Mouse (Mus musculus) heart, embryonic 16.5 days (tissue): Measurements from ENCODE around the gene Timm8b. TPM values are rescaled to one million over a fixed set of nuclear protein-coding genes. Genes with fewer than 3 reads are reported as not detected.
A peak's percentile ranks its signal among the peaks of the same experiment; 100 is the strongest.

Experiments
- ATAC-seq: fragments of 200-750 bp; cut with Nextera tagmentation; replicated peaks from 2 replicates; pipeline ENCODE4 v1.8.0; 2017; ENCODE audit warnings: moderate number of reproducible peaks; ENCODE audit not compliant: insufficient read depth, low FRiP score; ENCODE audit errors: extremely low read depth
- H3K27ac ChIP-seq: fragments of 300-500 bp; sonication (generic); 2 replicates; pipeline ENCODE4 v1.5.1; 2014; ENCODE audit warnings: mild to moderate bottlenecking, low read length, control low read depth, moderate library complexity
- H3K27me3 ChIP-seq: fragments of 300-500 bp; sonication (generic); 2 replicates; pipeline ENCODE4 v1.6.1; 2014; ENCODE audit warnings: low read length, mixed read lengths; ENCODE audit not compliant: control insufficient read depth, insufficient read depth
- H3K36me3 ChIP-seq: fragments of 300-500 bp; sonication (generic); 2 replicates; pipeline ENCODE4 v1.6.1; 2014; ENCODE audit not compliant: control insufficient read depth, insufficient read depth
- H3K4me1 ChIP-seq: fragments of 300-500 bp; sonication (generic); 2 replicates; pipeline ENCODE4 v1.6.1; 2014; ENCODE audit warnings: low read length, mixed read lengths; ENCODE audit not compliant: control insufficient read depth, insufficient read depth
- H3K4me2 ChIP-seq: fragments of 300-500 bp; sonication (generic); 2 replicates; pipeline ENCODE4 v1.6.1; 2014; ENCODE audit warnings: low read depth, mild to moderate bottlenecking, control low read depth, low read length
- H3K4me3 ChIP-seq: fragments of 300-500 bp; sonication (generic); 2 replicates; pipeline ENCODE4 v1.5.1; 2014; ENCODE audit warnings: mild to moderate bottlenecking, control low read depth, low read length
- H3K9ac ChIP-seq: fragments of 300-500 bp; sonication (generic); 2 replicates; pipeline ENCODE4 v1.6.1; 2014; ENCODE audit warnings: low read length, control low read depth
- H3K9me3 ChIP-seq: fragments of 300-500 bp; sonication (generic); replicated peaks from 2 replicates; pipeline ENCODE4 v1.6.1; 2016; ENCODE audit warnings: low read length; ENCODE audit not compliant: control insufficient read depth
- WGBS: fragments of 180-500 bp; shearing (Covaris S2); extraction: QIAGEN DNeasy Blood & Tissue Kit; methylation state at CpG from one replicate; pipeline ENCODE4 v1.1.7; 2014; 5-methylcytosine and 5-hydroxymethylcytosine counted together
- polyA plus RNA-seq: library from polyadenylated mRNA; unstranded; fragments of >200 nt; fragmentation: Nextera tagmentation; extraction: Ambion mirVana; gene quantifications from 2 replicates; pipeline ENCODE4 v1.2.1, GENCODE M21; 2015

Timm8b gene
- polyA plus RNA-seq, 1 experiment from 2014 or later = 261 TPM

DNA sequence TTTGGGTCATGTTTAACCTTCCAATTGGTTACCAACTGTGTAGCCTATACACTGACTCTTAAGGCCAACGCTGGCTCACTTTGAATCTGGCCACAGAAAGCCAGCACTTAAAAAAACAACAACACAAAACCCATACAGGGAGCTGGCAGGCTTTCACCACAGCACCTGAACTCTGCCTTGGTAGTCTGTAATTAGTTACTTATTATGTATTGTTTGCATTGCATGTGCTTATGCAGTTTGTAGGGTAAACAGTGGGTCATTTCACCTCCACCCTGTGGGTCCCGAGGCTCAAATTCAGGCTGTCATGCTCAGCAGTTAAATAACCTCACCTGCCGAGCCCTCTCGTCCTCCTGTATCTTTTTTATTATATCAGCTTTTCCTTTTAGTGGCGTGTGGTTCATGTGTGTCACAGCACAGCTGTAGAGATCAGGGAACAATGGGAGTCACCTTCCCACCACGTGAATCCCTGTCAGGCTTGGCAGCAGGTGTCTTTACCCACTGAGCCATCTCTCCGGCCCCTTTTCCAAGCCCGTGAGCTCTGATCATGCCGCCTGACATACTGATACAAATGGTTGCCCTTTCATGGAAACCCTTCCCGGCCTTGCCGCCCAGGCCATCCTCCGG, 8.8 kb upstream of the Timm8b start:
- H3K4me3 ChIP-seq = no peak overlapping the region
- H3K27me3 ChIP-seq = no peaks in the 10 kb centered on the region
- ATAC-seq = no peak
- H3K4me1 ChIP-seq = no peaks in the 10 kb centered on the region
- WGBS = 74% methylated on average over 12 of the region's 12 CpGs
- no peak overlapping the region for H3K27ac ChIP-seq
- H3K9me3 ChIP-seq = no peaks in the 10 kb centered on the region
- no peak overlapping the region for H3K9ac ChIP-seq
- H3K4me2 ChIP-seq = no peak overlapping the region
- peaks cover 44% of the 10 kb centered on the region for H3K36me3 ChIP-seq

DNA sequence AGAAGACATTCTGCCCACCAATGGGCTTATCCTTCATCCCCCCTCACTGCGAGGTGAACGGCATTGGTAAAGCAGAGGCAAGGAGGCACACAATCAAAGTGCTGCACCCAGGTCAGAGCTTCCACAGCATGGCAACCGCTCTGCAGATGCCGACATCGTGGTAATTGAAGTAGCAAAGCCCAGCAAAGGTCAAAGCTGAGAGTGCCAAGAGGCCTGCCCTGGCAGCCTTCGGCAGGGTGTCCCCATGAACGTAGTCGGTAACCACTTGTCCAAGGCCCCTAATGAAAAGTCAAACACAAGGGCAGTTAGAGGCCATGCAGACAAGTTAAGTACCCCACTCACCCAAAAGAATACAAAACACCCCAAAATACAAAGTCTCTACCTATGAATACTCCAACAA, 6.7 kb upstream of the Timm8b start:
- WGBS = 90% methylated on average over 8 of the region's 8 CpGs
- H3K27ac ChIP-seq = no peak overlapping the region
- H3K9me3 ChIP-seq = no peaks in the 10 kb centered on the region
- H3K36me3 ChIP-seq = peaks cover 49% of the 10 kb centered on the region
- no peaks in the 10 kb centered on the region for H3K27me3 ChIP-seq
- ATAC-seq = no peak
- no peak overlapping the region for H3K4me2 ChIP-seq
- H3K4me3 ChIP-seq = no peak overlapping the region
- H3K9ac ChIP-seq = no peak overlapping the region
- peaks cover 8% of the 10 kb centered on the region for H3K4me1 ChIP-seq

GRCm38 (mm10) chr9:50601536-50601935, 2.2 kb upstream of the Timm8b start:
- Histone ChIP-seq H3K9me3 (no peaks in the 10 kb centered on the region), H3K9ac (peak overlapping the region; percentile 97), H3K4me1 (peaks cover 22% of the 10 kb centered on the region), H3K27me3 (no peaks in the 10 kb centered on the region), H3K27ac (peak overlapping the region; percentile 95), H3K36me3 (peaks cover 39% of the 10 kb centered on the region), H3K4me3 (peak overlapping the region; percentile 97), H3K4me2 (peak overlapping the region; percentile 68)
- ATAC-seq = no peak
- 58% methylated on average over 6 of the region's 6 CpGs for WGBS

DNA sequence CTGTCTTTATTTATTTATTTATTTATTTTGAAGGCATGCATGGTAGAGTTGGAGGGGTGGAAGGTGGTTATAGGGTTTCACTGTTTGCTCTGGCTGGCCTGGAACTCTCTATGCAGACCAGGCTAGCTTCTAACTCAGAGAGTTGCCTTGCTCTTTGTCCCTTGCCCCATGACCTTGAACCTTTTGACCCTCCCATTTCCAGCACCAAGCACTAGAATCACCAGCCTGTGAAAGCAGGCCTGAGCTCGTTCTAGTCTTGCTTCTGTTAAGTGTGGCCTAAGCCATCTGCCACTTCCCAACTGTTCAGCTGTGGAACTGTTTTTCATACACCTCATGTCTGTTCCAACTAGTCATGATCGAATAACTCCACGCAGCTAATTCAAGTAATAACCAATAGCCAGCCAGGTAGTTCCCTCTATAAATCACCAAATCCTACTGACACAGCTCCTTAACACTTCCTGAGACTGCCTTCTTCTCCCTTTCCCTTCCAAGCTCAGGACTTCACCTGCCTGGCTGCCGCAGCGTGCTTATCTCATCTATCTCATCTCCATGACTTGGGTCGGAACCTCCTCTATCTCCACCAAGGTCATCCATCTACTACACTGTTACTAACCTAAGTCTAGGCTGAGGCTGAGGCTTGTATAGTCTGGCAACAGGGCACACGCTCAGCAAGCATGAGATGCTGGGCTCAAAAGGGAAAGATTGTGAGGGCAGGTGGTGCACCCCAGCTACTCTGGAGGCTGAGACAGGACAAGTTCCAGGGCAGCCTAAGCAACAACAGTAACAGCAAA, 1.5 kb upstream of the Timm8b start:
- Histone ChIP-seq H3K36me3 (peaks cover 32% of the 10 kb centered on the region), H3K4me1 (peaks cover 22% of the 10 kb centered on the region), H3K27ac (peak overlapping the region; percentile 95), H3K9ac (peak overlapping the region; percentile 97), H3K9me3 (no peaks in the 10 kb centered on the region), H3K4me3 (peak overlapping the region; percentile 97), H3K4me2 (peak overlapping the region; percentile 68), H3K27me3 (no peaks in the 10 kb centered on the region)
- ATAC-seq = no peak
- 62% methylated on average over 7 of the region's 7 CpGs for WGBS

DNA sequence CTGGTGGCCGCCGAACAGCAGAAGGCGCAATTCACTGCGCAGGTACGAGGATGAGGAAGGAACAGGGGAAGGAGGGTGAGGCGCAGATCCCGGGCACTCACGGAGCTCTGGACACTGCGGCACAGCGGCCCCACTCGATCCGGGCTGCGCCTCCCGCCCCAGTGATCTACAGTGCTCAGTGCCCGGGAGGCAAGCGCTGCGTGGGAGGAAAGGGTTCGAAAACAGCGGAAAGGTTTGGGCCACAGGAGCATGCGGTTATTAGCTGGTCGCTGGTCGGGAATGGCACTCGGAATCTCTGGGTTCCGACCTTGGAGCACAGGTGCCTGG, 251 bp downstream of the Timm8b start:
- peak overlapping the region; percentile 97 for H3K4me3 ChIP-seq
- peak overlapping the region; percentile 95 for H3K27ac ChIP-seq
- H3K36me3 ChIP-seq = peaks cover 20% of the 10 kb centered on the region
- no peaks in the 10 kb centered on the region for H3K27me3 ChIP-seq
- H3K9me3 ChIP-seq = no peaks in the 10 kb centered on the region
- ATAC-seq = peak; percentile 72
- H3K4me1 ChIP-seq = peaks cover 22% of the 10 kb centered on the region
- peak overlapping the region; percentile 97 for H3K9ac ChIP-seq
- peak overlapping the region; percentile 86 for H3K4me2 ChIP-seq
- under 1% methylated on average over 24 of the region's 24 CpGs for WGBS

GRCm38 (mm10) chr9:50604338-50604737, 628 bp downstream of the Timm8b start:
- H3K36me3 ChIP-seq = peaks cover 16% of the 10 kb centered on the region

DNA sequence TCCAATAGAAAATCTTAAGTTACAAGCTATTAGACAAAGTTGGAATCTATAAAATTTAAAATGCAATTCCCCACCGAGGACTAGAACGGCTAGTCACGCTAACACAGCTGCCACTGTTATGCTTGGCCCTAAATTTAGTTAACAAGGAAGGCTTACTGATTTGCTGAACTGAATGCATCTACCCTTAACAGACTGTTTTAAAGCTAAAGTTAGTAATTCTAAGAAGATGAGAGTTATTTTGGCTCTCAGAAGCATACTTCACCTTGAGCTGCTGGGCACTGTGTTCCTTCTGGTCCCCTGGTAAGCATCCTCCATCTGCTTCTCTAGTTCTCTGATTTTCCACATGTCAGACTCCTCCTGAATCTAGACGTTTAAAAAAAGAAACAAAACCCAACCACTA, 8.4 kb downstream of the Timm8b start:
- ATAC-seq = no peak
- peaks cover 42% of the 10 kb centered on the region for H3K36me3 ChIP-seq

More at GRCm38 (mm10) chr9:50604338-50604737, 628 bp downstream of the Timm8b start:
- peak overlapping the region; percentile 95 for H3K27ac ChIP-seq
- H3K4me3 ChIP-seq = peak overlapping the region; percentile 97
- 3% methylated on average over 6 of the region's 6 CpGs for WGBS
- peak overlapping the region; percentile 97 for H3K9ac ChIP-seq
- H3K27me3 ChIP-seq = no peaks in the 10 kb centered on the region
- ATAC-seq = 0 out of 2 replicates have a peak, but pooled peaks have one; percentile 3
- peak overlapping the region; percentile 86 for H3K4me2 ChIP-seq
- H3K4me1 ChIP-seq = peaks cover 22% of the 10 kb centered on the region
- no peaks in the 10 kb centered on the region for H3K9me3 ChIP-seq

GRCm38 (mm10) chr9:50616161-50616560, 12.5 kb downstream of the Timm8b start:
- no peak for ATAC-seq
- 35% methylated on average over 11 of the region's 11 CpGs for WGBS
- H3K4me1 ChIP-seq = peaks cover 8% of the 10 kb centered on the region
- no peak overlapping the region for H3K27ac ChIP-seq
- H3K27me3 ChIP-seq = no peaks in the 10 kb centered on the region
- peaks cover 25% of the 10 kb centered on the region for H3K36me3 ChIP-seq
- peak overlapping the region; percentile 86 for H3K4me3 ChIP-seq
- H3K4me2 ChIP-seq = peak overlapping the region; percentile 83
- H3K9ac ChIP-seq = peak overlapping the region; percentile 93
- no peaks in the 10 kb centered on the region for H3K9me3 ChIP-seq

More for the DNA sequence above, 8.4 kb downstream of the Timm8b start:
- no peaks in the 10 kb centered on the region for H3K27me3 ChIP-seq
- H3K9me3 ChIP-seq = no peaks in the 10 kb centered on the region
- H3K27ac ChIP-seq = no peak overlapping the region
- peaks cover 8% of the 10 kb centered on the region for H3K4me1 ChIP-seq
- H3K9ac ChIP-seq = no peak overlapping the region
- H3K4me2 ChIP-seq = no peak overlapping the region
- no peak overlapping the region for H3K4me3 ChIP-seq
- WGBS = 84% methylated on average over 4 of the region's 4 CpGs
